Mouse (Mus musculus) kidney, embryonic 14.5 days (tissue): Measurements from ENCODE around the gene Psme1. TPM values are rescaled to one million over a fixed set of nuclear protein-coding genes. Genes with fewer than 3 reads are reported as not detected.

ENCODE experiments used
- ATAC-seq: fragments of 200-750 bp; cut with Nextera tagmentation; 2 replicates; pipeline ENCODE4 v1.8.0; 2017; ENCODE audit warnings: moderate number of reproducible peaks, mild to moderate bottlenecking, moderate TSS enrichment, moderate library complexity; ENCODE audit not compliant: low FRiP score, low TSS enrichment
- H3K27ac ChIP-seq: fragments of 300-500 bp; sonication (generic); 2 replicates; pipeline ENCODE4 v1.5.1; 2014; ENCODE audit warnings: low read depth, mild to moderate bottlenecking, low read length, moderate library complexity, mixed read lengths
- H3K27me3 ChIP-seq: fragments of 300-500 bp; sonication (generic); 2 replicates; pipeline ENCODE4 v1.6.1; 2014; ENCODE audit warnings: mild to moderate bottlenecking, low read length; ENCODE audit not compliant: control insufficient read depth, insufficient read depth
- H3K36me3 ChIP-seq: fragments of 300-500 bp; sonication (generic); 2 replicates; pipeline ENCODE4 v1.6.1; 2014; ENCODE audit warnings: low read length, mixed read lengths; ENCODE audit not compliant: control insufficient read depth, insufficient read depth
- H3K4me1 ChIP-seq: fragments of 300-500 bp; sonication (generic); 2 replicates; pipeline ENCODE4 v1.6.1; 2014; ENCODE audit warnings: low read length, mixed read lengths; ENCODE audit not compliant: control insufficient read depth, insufficient read depth
- H3K4me2 ChIP-seq: fragments of 300-500 bp; sonication (generic); replicated peaks from 2 replicates; pipeline ENCODE4 v1.6.1; 2014; ENCODE audit warnings: low read depth, mild to moderate bottlenecking, low read length
- H3K4me3 ChIP-seq: fragments of 300-500 bp; sonication (generic); 2 replicates; pipeline ENCODE4 v1.5.1; 2014; ENCODE audit warnings: mild to moderate bottlenecking, low read length
- H3K9ac ChIP-seq: fragments of 300-500 bp; sonication (generic); 2 replicates; pipeline ENCODE4 v1.6.1; 2014; ENCODE audit warnings: low read depth, mild to moderate bottlenecking, low read length, moderate library complexity
- H3K9me3 ChIP-seq: fragments of 300-500 bp; sonication (generic); 2 replicates; pipeline ENCODE4 v1.6.1; 2016; ENCODE audit warnings: low read length; ENCODE audit not compliant: control insufficient read depth
- WGBS: fragments of 180-500 bp; shearing (Covaris S2); extraction: QIAGEN DNeasy Blood & Tissue Kit; methylation state at CpG from one replicate; pipeline ENCODE4 v1.1.7; 2014; 5-methylcytosine and 5-hydroxymethylcytosine counted together
- polyA plus RNA-seq: library from polyadenylated mRNA; unstranded; fragments of >200 nt; fragmentation: Nextera tagmentation; extraction: Ambion mirVana; gene quantifications from 2 replicates; pipeline ENCODE4 v1.2.1, GENCODE M21; 2014

Psme1 gene
- polyA plus RNA-seq, 1 experiment from 2014 or later: 142 TPM

DNA sequence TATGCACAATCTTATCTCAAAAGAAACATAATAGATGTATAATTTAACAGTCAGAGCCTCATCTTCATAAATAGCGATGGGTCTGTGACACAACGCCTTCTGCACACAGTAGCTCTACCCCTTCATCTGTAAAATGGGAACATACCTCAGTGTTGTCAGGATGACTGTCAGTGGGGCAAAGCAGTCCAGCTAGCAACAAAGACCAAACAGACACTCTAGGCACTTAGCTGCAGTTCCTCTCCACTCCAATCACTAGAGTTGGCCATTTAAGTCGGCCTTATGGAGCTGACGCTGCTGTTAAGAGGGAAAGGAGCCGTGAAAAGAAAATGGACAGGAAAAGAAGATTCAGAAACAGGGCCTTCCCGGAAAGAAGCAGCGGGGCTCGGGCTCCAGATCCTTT, 26.1 kb upstream of the Psme1 start:
- no peak for ATAC-seq
- Histone ChIP-seq H3K27me3 (no peaks in the 10 kb centered on the region), H3K4me2 (no peak overlapping the region), H3K36me3 (peaks cover 35% of the 10 kb centered on the region), H3K27ac (no peak overlapping the region), H3K9ac (no peak overlapping the region), H3K9me3 (no peaks in the 10 kb centered on the region), H3K4me3 (no peak overlapping the region), H3K4me1 (no peaks in the 10 kb centered on the region)
- WGBS: 92% methylated on average over 8 of the region's 8 CpGs

DNA sequence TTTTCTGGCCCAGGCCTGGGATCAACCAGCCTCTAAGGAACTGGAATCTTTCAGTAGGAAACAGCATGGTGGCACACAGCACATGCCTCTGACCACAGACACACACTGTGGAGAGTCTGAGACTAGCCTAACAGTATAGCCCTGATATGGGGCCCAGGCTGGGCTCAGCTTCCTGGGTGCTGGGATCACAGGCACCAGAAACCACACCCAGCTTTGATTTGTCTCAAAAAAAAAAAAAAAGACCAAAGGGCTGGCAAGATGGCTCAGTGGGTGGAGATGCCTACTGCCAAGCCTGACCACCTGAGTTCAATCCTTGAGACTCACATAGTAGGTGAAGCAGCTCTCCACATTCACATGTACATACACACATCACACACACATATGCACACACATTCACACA, 23.3 kb upstream of the Psme1 start:
- peaks cover 7% of the 10 kb centered on the region for H3K36me3 ChIP-seq
- H3K9ac ChIP-seq: no peak overlapping the region
- H3K4me2 ChIP-seq: no peak overlapping the region
- H3K4me3 ChIP-seq: no peak overlapping the region
- H3K27ac ChIP-seq: no peak overlapping the region
- H3K4me1 ChIP-seq: no peaks in the 10 kb centered on the region; the same call in 1 of the 2 replicates
- ATAC-seq: no peak
- no peaks in the 10 kb centered on the region for H3K9me3 ChIP-seq
- H3K27me3 ChIP-seq: no peaks in the 10 kb centered on the region

DNA sequence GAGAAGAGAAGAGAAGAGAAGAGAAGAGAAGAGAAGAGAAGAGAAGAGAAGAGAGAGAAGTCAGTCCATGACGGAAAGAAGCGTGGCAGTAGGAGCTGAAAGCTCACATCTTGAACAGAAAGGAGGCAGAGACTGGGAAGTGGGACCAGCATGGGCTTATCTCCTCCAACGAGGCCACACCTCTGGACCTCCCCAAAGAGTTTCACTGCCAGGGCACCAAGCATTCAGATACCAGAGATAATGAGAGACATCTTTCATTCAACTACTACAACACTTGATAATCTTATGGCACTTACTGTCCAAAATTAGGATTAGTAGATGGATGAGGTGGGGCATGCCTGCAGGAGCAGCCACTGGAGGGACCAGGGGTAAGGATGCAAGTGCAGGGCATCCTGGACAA, 22.1 kb upstream of the Psme1 start:
- no peaks in the 10 kb centered on the region; the same call in 1 of the 2 replicates for H3K4me1 ChIP-seq
- H3K4me3 ChIP-seq: no peak overlapping the region
- WGBS: 89% methylated on average over 3 of the region's 3 CpGs

DNA sequence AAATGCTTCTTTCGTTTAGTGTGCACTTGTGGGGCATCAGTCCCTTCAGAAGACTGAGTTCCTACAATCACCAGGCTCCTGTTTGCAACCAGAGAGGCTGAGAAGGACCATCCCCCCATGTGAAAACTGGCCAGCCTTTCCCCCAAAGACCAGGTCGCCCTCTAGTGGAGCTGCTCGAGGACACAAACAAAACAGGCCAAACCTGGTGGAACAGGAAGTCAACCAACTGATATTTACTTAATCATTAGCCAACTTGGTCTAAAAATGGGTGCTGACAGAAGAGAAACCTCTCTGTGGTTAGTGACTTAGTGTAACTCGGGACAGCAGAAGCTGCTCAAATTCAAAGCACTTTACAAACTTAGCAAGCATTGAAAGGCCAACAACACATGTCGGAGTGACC, 20.9 kb upstream of the Psme1 start:
- WGBS: 25% methylated on average over 5 of the region's 5 CpGs
- no peak for ATAC-seq

More for the DNA sequence above, 22.1 kb upstream of the Psme1 start:
- Histone ChIP-seq H3K9ac (no peak overlapping the region), H3K9me3 (no peaks in the 10 kb centered on the region), H3K36me3 (no peaks in the 10 kb centered on the region), H3K4me2 (no peak overlapping the region), H3K27me3 (no peaks in the 10 kb centered on the region), H3K27ac (no peak overlapping the region)
- ATAC-seq: no peak

DNA sequence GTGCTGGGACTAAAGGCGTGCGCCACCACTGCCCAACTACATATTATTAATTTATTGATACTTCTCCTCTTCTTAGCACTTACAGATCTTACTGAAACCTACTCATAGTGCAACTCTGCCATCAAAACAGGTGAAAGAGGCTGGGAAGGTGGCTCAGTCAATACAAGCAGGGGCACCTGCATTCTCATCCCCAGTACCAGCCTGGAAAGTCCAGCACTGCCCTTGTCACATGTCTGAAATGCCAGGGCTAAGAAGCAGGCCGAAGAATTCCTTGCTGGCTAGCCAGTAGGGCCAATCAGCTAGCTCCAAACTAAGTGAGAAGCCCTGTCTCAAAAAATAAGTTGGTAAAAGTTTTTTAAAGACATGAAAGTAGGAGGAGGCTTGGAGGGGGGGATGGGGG, 20.3 kb upstream of the Psme1 start:
- ATAC-seq: no peak
- Histone ChIP-seq H3K4me3 (no peak overlapping the region), H3K9me3 (no peaks in the 10 kb centered on the region), H3K27ac (peak overlapping the region; percentile 66; the same call in 1 of the 2 replicates), H3K4me1 (peaks cover 6% of the 10 kb centered on the region; the same call in 1 of the 2 replicates), H3K4me2 (no peak overlapping the region), H3K9ac (no peak overlapping the region; the same call in 1 of the 2 replicates), H3K27me3 (no peaks in the 10 kb centered on the region), H3K36me3 (no peaks in the 10 kb centered on the region; the same call in 1 of the 2 replicates)
- 88% methylated on average over 3 of the region's 3 CpGs for WGBS

More for the DNA sequence above, 20.9 kb upstream of the Psme1 start:
- no peak overlapping the region; the same call in 1 of the 2 replicates for H3K4me2 ChIP-seq
- H3K4me3 ChIP-seq: no peak overlapping the region
- peak overlapping the region; percentile 66; the same call in 1 of the 2 replicates for H3K27ac ChIP-seq
- H3K27me3 ChIP-seq: no peaks in the 10 kb centered on the region
- H3K4me1 ChIP-seq: peaks cover 5% of the 10 kb centered on the region; the same call in 1 of the 2 replicates
- H3K9me3 ChIP-seq: no peaks in the 10 kb centered on the region
- no peaks in the 10 kb centered on the region for H3K36me3 ChIP-seq
- no peak overlapping the region for H3K9ac ChIP-seq

DNA sequence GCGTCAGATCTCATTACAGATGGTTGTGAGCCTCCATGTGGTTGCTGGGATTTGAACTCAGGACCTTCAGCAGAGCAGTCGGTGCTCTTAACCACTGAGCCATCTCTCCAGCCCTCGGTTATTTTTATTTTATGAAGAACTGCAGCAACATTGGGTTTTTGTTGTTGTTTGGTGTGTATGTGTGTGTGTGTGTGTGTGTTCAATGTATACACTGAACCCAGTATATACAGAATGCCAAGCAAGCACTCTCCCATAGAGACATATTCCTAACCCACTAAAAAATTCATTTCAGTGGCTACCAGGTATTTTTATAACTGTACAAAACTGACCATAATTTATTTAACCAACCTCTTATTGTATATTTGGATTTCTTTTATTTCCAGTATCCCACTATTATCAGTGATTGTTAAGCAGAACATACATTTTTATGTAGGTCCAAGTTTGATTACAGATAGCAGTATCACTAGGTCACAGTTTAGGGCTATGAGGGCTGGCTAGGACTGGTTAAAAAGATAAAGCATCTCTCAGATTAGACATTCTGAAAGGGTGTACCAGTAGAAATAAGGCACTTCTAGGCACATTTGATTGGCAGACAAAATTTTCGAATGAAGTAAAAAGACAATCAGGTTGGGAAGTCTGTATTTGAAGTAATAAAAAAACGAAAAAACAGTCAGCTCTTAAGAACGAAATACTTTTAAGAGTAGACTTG, 19.0 kb upstream of the Psme1 start:
- H3K27me3 ChIP-seq: no peaks in the 10 kb centered on the region
- H3K4me1 ChIP-seq: peaks cover 6% of the 10 kb centered on the region; the same call in 1 of the 2 replicates
- no peak for ATAC-seq
- H3K4me2 ChIP-seq: peak overlapping the region; percentile 83
- H3K27ac ChIP-seq: peak overlapping the region; percentile 98; the same call in 1 of the 2 replicates
- H3K9ac ChIP-seq: peak overlapping the region; percentile 74; the same call in 1 of the 2 replicates
- no peaks in the 10 kb centered on the region for H3K9me3 ChIP-seq
- H3K36me3 ChIP-seq: peaks cover 9% of the 10 kb centered on the region
- peak overlapping the region; percentile 61; the same call in 1 of the 2 replicates for H3K4me3 ChIP-seq
- 57% methylated on average over 6 of the region's 6 CpGs for WGBS

DNA sequence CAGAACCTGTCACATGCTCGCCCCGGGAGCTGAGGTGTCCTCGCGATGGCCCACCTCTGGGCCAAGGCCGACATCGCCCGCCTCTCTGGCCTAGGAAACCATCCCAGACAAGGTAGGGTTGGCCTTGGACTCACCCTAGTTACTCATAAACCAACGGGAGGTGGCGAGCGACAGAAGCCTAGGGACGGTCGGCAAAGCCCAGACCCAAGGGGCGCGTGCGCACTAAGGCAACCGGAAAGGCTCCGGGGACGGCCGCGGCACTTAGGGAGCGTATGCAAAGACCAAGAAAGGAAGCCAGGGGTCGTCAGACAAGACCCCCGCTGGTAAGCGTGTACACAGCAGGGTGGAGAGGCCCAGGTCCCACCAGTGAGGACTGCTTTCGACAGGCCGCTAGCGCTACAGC, 18.1 kb upstream of the Psme1 start, which contains the start of gene Dcaf11:
TSS of gene Dcaf11 (plus strand) at position 208 of the 403 bp plus-strand sequence.
- Histone ChIP-seq H3K36me3 (peaks cover 17% of the 10 kb centered on the region), H3K27me3 (no peaks in the 10 kb centered on the region), H3K4me3 (peak within 1 kb of the TSS; percentile 61), H3K4me1 (peaks cover 6% of the 10 kb centered on the region; the same call in 1 of the 2 replicates), H3K9me3 (no peaks in the 10 kb centered on the region), H3K4me2 (peak within 1 kb of the TSS; percentile 83), H3K27ac (peak within 1 kb of the TSS; percentile 98), H3K9ac (peak within 1 kb of the TSS; percentile 74)
- peak; percentile 78 for ATAC-seq
- WGBS: under 1% methylated on average over 27 of the region's 27 CpGs

DNA sequence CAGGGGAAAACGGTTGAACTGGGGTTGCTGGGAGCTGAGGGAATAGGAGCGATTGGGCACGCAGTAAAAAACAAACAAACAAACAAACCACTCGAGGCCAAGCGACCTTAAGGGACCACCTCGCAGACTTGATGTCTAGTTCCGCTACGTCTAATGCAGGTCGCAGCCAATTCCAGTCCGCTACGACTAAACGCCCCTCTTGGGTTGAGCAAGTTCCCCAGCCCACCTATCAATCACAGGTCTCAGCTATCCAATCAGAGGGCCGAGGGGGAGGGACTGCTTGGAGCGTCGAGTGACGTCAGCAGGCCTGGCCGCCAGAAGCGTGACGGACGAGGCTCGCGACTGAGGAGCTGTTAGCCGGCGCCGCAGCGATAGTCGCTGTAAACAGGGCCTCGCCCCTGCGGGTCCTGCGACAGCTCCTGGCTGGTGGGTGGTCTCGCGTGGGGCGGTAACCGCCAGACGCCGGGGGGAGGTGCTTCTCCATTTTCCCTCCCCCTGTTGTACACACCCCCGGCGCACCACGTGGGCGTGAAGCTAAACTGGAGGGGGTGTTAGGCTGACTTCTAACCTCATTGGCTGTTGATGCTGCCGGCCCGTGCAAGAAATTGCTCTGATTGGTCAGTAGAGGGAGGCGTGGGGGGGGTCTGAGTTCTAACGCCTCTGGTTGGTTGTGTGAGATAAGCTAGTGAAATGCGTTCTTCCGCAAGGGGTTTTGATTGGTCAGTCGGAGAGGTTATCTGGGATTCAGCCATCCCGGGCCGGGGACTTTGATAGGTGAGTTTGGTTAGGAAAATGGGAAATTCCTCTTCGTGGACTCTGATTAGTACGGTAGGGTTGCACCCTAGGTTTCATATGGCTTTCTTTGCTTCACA, 17.5 kb upstream of the Psme1 start, which contains the start of gene A730061H03Rik:
TSS of gene A730061H03Rik (minus strand) at position 205 of the 872 bp plus-strand sequence.
- Histone ChIP-seq H3K27ac (peak within 1 kb of the TSS; percentile 98), H3K36me3 (peaks cover 23% of the 10 kb centered on the region), H3K9ac (peak within 1 kb of the TSS; percentile 74), H3K4me1 (peaks cover 6% of the 10 kb centered on the region; the same call in 1 of the 2 replicates), H3K27me3 (no peaks in the 10 kb centered on the region), H3K4me3 (peak within 1 kb of the TSS; percentile 61), H3K9me3 (no peaks in the 10 kb centered on the region), H3K4me2 (peak within 1 kb of the TSS; percentile 83)
- under 1% methylated on average over 51 of the region's 51 CpGs for WGBS
- peak; percentile 96 for ATAC-seq
